Mouse (Mus musculus): ENCODE results near the gene Dcst2. TPM values are rescaled to one million over a fixed set of nuclear protein-coding genes. Genes with fewer than 3 reads are reported as not detected.

The Dcst2 gene
- total RNA-seq, 1 experiment from 2014 or later, result 0.76 TPM

DNA sequence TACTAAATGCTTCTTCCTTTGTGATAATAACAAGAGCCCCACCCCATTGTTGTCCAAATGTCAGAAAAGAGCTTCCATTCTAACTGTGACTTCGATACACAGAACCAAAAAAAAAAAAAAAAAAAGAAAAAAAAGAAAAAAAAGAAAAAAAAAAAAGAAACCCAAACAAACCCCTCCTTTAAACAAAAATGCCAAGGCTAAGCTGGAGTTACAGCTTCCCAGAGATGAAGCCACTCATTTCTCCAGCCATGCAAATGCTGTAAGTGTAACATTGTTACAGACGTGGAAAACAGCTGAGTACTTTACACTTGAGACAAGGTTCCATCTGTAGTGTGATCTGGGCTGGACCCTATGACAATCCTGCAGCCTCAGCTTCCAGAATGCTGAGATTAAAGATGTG, 55.4 kb downstream of the Dcst2 start:
- DNase-seq, result no peak

DNA sequence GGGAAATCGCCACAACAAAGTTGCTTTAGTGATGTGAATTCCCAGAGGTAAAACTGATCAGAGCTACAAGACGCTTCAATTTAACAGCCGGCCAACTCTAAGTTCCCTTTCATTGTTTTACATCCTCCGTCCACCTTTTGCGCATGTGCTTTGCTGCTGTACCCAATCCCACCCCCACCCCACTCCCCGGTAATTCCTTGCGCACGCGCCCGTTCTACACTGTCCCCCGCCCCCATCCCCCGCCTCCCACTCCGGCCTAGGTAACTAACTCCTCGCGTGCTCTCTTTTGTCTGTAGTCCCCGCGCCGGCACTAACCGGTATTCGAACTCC, 56.0 kb downstream of the Dcst2 start:
- DNase-seq, result no peak

- DNase-seq, result peak; percentile 89
These were observed 56.5 kb downstream of the Dcst2 start, which contains the start of the genes Cks1b and Shc1 for GRCm38 (mm10) chr3:89418170-89418860. Gene Cks1b (minus strand): TSS chr3:89418383. Gene Shc1 (plus strand): TSS chr3:89418443.

DNA sequence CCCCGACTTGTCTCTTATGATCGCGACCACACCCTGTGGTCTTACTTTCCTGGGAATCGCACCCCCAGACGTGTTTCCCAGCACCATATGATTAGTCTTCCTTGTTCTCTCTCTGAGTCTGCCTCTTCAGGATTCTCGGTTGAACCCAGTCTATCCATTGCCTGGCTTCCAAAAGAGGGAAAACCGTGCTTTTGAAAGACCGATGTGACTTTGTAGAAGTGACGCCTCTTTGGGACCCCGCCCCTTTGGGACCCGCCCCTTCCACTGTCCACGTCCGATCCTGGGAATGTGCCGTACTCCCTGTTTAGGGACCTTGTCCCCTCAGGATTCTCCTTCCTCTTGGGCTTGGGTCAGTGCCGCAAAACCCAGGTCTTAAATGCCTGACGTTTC, 57.1 kb downstream of the Dcst2 start:
- DNase-seq, result peak; percentile 82

- peak; percentile 48 for DNase-seq
These were observed 57.8 kb downstream of the Dcst2 start for GRCm38 (mm10) chr3:89419571-89419970.

GRCm38 (mm10) chr3:89419981-89420380, 58.2 kb downstream of the Dcst2 start:
- DNase-seq, result no peak

GRCm38 (mm10) chr3:89420421-89420820, 58.6 kb downstream of the Dcst2 start:
- DNase-seq, result no peak

GRCm38 (mm10) chr3:89421002-89421774, 59.4 kb downstream of the Dcst2 start:
- DNase-seq, result peak; percentile 74

DNA sequence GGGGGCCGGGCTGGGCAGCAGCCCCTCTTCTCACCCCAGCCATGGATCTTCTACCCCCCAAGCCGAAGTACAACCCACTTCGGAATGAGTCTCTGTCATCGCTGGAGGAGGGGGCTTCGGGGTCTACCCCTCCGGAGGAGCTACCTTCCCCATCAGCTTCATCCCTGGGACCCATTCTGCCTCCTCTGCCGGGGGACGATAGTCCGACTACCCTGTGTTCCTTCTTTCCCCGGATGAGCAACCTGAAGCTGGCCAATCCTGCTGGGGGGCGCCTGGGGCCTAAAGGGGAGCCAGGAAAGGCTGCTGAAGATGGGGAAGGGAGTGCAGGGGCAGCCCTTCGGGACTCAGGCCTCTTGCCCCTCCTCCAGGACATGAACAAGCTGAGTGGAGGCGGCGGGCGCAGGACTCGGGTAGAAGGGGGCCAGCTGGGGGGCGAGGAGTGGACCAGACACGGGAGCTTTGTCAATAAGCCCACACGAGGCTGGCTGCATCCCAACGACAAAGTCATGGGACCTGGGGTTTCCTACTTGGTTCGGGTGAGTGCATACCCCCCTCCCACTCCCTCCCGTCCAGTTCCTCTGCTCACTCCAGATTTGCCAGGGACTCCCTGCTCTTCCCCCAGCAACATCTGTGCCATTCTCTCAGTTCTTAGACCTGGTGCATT, 60.2 kb downstream of the Dcst2 start:
- no peak for DNase-seq

- no peak for DNase-seq
These were observed 60.9 kb downstream of the Dcst2 start for GRCm38 (mm10) chr3:89422556-89423205.

DNA sequence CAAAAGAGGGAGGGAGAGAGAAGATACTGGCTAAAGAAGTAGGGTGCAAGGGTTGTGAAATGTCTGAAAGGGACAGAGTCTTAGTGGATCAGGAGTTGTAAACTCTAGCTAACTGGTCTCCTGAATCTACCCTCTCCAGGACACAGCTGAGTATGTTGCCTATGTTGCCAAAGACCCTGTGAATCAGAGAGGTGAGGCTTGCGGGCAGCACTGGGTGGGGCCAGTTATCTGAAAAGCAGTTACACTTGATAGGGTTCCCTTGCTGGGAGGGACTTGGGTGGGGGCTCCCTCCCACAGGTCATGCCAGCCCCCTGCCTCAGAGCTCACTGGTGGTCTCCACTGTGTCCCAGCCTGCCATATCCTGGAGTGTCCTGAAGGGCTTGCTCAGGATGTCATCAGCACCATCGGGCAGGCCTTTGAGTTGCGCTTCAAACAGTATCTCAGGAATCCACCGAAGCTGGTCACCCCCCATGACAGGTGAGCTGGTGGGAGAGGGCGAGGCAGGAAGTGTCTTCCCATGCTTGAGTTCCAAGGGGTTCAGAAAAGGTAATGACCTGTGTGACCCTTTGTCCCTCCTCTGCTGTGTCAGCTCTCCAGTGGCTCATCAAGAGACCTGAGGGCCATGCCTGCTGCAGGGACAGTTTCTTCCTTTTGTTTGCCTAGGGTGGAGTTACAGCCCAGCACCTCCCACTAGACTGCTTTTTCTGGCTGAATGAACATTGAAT, 62.8 kb downstream of the Dcst2 start:
- DNase-seq, result no peak

- no peak for DNase-seq
These were observed 63.4 kb downstream of the Dcst2 start for GRCm38 (mm10) chr3:89425141-89425525.

DNA sequence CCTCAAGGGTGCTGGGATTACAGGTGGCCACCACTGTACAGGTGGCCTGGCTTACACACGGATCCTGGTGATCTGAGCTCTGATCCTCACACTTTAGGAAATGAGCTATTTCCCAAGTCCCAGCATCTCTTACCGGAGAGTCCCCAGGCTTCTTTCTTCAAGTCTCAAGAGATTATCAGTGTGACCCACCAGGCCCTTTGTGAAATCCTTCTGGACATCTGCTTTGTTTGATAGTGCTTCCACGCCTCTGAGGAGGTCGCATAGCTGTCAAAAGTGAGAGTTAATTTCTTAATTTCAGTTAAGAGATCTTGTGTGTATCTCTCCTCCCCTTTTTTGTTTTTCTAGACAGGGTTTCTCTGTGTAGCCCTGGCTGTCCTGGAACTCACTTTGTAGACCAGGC, 64.1 kb downstream of the Dcst2 start:
- DNase-seq, result no peak

Other genes with a start within 250 kb of the Dcst2 start
- 1.6 TPM in 1 of 2 replicates, not detected in the other for gene Pklr, start 225.8 kb upstream of the Dcst2 start, total RNA-seq (2021)
- gene Hcn3, start 201.8 kb upstream of the Dcst2 start, total RNA-seq (2021), result 9.3 and 17.7 TPM in 2 replicates
- gene Clk2, start 197.2 kb upstream of the Dcst2 start, total RNA-seq (2021), result 98.4 and 103 TPM in 2 replicates
- 98.4 and 112 TPM in 2 replicates for gene Scamp3, start 184.5 kb upstream of the Dcst2 start, total RNA-seq (2021)
- gene Fam189b, start 178.8 kb upstream of the Dcst2 start, total RNA-seq (2021), result 17.1 and 23.7 TPM in 2 replicates
- 72.4 and 79.0 TPM in 2 replicates for gene Gba, start 159.0 kb upstream of the Dcst2 start, total RNA-seq (2021)
- gene Thbs3, start 146.8 kb upstream of the Dcst2 start, total RNA-seq (2021), result 6.1 and 8.7 TPM in 2 replicates
- gene Mtx1, start 134.9 kb upstream of the Dcst2 start, total RNA-seq (2021), result 143 and 154 TPM in 2 replicates
- gene Muc1, start 132.9 kb upstream of the Dcst2 start, total RNA-seq (2021), result not detected in 2 replicates
- gene Krtcap2, start 116.0 kb upstream of the Dcst2 start, total RNA-seq (2021), result 126 and 127 TPM in 2 replicates
- gene Trim46, start 115.7 kb upstream of the Dcst2 start, total RNA-seq (2021), result 2.6 and 3.2 TPM in 2 replicates
- gene Dpm3, start 102.6 kb upstream of the Dcst2 start, total RNA-seq (2021), result 106 and 137 TPM in 2 replicates
- 44.7 and 51.4 TPM in 2 replicates for gene Slc50a1, start 91.4 kb upstream of the Dcst2 start, total RNA-seq (2021)
- gene Efna1, start 80.8 kb upstream of the Dcst2 start, total RNA-seq (2021), result 11.6 and 17.2 TPM in 2 replicates
- gene Efna3, start 39.0 kb upstream of the Dcst2 start, total RNA-seq (2021), result 0.27 TPM in 1 of 2 replicates, not detected in the other
- 1.7 TPM in 1 of 2 replicates, not detected in the other for gene Efna4, start 23.9 kb upstream of the Dcst2 start, total RNA-seq (2021)
- 50.4 and 65.1 TPM in 2 replicates for gene Adam15, start 12.0 kb upstream of the Dcst2 start, total RNA-seq (2021)
- 0.55 TPM in 1 of 2 replicates, not detected in the other for gene Dcst1, start 3.3 kb downstream of the Dcst2 start, total RNA-seq (2021)
- 98.2 and 110 TPM in 2 replicates for gene Zbtb7b, start 32.8 kb downstream of the Dcst2 start, total RNA-seq (2021)
- 3.1 TPM in 1 of 2 replicates, not detected in the other for gene Lenep, start 40.8 kb downstream of the Dcst2 start, total RNA-seq (2021)
- 34.7 and 35.4 TPM in 2 replicates for gene Flad1, start 49.9 kb downstream of the Dcst2 start, total RNA-seq (2021)
- 24.8 and 26.2 TPM in 2 replicates for gene Cks1b, start 56.4 kb downstream of the Dcst2 start, total RNA-seq (2021)
- gene Shc1, start 56.5 kb downstream of the Dcst2 start, total RNA-seq (2021), result 74.4 and 101 TPM in 2 replicates
- 38.6 and 46.8 TPM in 2 replicates for gene Pygo2, start 68.2 kb downstream of the Dcst2 start, total RNA-seq (2021)
- gene Pbxip1, start 74.7 kb downstream of the Dcst2 start, total RNA-seq (2021), result 37.9 and 51.1 TPM in 2 replicates
- gene Pmvk, start 92.6 kb downstream of the Dcst2 start, total RNA-seq (2021), result 31.7 and 53.8 TPM in 2 replicates
- gene Kcnn3, start 158.2 kb downstream of the Dcst2 start, total RNA-seq (2021), result 4.1 and 5.5 TPM in 2 replicates